Mouse (Mus musculus) heart, postnatal 36 days (tissue): ENCODE data around the gene Txnip. TPM values are rescaled to one million over a fixed set of nuclear protein-coding genes. Genes with fewer than 3 reads are reported as not detected.
A peak's percentile ranks its signal among the peaks of the same experiment; 100 is the strongest.

Experiments
- DNase-seq, 2 experiments: peaks; one replicate each; pipeline ENCODE4 v3.0.0; 2021 to 2022
- intact Hi-C: fragments of 180-260 bp; cut with DNase I; formaldehyde crosslinking; loops from one replicate; pipeline ENCODE4 v1.15.1; 2025
- total RNA-seq, 2 experiments: library from RNA; stranded (reverse); gene quantifications; 2 replicates each; pipeline ENCODE4 v1.2.3; 2021

Txnip gene
- total RNA-seq, 2 experiments from 2014 or later: 646 to 1,158 TPM

DNA sequence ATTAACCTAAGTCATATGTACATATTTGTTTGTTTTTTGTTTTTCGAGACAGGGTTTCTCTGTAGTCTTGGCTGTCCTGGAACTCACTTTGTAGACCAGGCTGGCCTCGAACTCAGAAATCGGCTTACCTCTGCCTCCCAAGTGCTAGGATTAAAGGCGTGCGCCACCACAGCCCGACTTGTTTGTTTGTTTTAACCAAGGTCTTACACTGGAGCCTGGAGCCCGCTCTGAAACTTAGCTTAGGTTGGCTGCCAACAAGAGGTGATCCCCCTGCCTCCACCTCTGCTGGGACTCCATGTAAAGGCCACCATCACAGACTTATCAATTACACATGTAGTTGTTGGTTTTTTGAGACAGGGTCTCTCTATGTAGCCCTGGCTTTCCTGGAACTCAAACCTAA lies 8.9 kb upstream of the Txnip start:
- intact Hi-C loops: no loop called here
- no peak for DNase-seq

GRCm38 (mm10) chr3:96549346-96549745 lies 8.4 kb upstream of the Txnip start:
- DNase-seq: no peak
- intact Hi-C loops: no loop called here

DNA sequence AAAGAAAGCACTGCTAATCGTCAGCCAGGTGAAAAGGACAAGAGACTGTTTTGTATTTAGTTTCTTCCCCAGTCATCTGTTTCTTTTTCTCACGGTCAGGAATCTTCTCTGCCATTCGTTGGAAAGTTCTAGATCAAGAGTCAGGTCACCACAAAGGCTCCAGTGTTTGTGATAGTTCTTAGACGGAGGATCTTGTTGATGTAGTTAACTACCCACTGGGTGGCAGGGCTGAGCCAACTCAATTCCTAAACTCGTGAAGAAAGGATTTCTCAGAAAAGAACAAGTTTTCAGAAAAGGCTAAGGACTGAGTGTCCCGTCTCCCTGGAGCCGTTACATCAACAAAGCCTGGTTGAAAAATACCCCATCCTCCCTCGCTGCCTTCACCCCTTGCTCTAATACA lies 6.6 kb upstream of the Txnip start:
- intact Hi-C loops: loop anchor here (1.0 kb wide), 1 partner anchor 29 kb away; no protein-coding TSS in a partner anchor
- DNase-seq: peak; percentile 69 to 70

DNA sequence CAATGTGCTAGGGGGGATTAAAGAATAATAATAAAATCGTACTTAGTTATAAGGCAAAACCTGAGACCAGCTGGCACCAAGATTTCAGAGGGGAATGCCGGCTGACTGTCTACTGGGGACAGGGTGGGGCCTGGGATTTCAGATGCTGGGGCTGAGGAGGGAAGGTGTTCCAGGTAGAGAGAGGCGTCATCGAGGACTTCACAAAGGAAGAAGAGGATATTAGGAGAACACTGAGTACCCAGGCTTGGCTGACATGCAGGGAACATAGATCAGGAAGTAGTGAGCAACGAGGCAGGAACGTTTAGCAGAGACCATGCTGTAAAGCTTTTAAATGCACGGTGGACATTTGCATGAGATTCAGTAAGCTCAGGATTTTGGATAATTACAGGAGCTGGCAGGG lies 5.9 kb upstream of the Txnip start:
- peak in 1 of 2 experiments; percentile 49 for DNase-seq
- intact Hi-C loops: loop anchor here (1.0 kb wide), 1 partner anchor 28 kb away; no protein-coding TSS in a partner anchor

DNA sequence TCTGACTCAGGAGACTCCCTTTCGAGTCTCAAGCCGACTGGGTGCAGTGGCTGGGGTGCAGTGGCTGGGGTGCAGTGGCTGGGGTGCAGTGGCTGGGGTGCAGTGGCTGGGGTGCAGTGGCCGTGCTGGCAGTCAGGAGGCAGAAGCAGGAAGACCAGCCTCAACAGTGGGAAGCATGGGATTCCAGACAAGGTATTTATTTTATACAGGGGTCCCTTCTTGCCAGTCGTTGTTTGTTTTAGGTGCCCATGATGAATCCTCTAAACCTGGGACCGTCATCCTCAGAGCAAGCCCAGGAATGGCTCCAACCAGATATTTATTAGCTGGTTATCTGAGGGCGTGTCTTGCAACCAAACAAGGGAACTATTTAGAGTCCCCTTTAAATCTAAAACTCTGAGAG lies 4.2 kb upstream of the Txnip start:
- peak; percentile 18 for DNase-seq
- intact Hi-C loops: no loop called here

- intact Hi-C loops: no loop called here
- peak in 1 of 2 experiments; percentile 16 for DNase-seq
Observed at GRCm38 (mm10) chr3:96554251-96554650, 3.5 kb upstream of the Txnip start.

- peak; percentile 83 to 90 for DNase-seq
- intact Hi-C loops: no loop called here
Observed at GRCm38 (mm10) chr3:96555041-96555596, 2.6 kb upstream of the Txnip start.

- intact Hi-C loops: no loop called here
- DNase-seq: peak in 1 of 2 experiments; percentile 44
Observed at GRCm38 (mm10) chr3:96555999-96556614, 1.6 kb upstream of the Txnip start.

GRCm38 (mm10) chr3:96556651-96557635 lies 814 bp upstream of the Txnip start:
- DNase-seq: peak; percentile 32 to 51
- intact Hi-C loops: loop anchor here (1.0 kb wide), 1 partner anchor 19 kb away; the partner anchor contains the start of gene Gm16253

DNA sequence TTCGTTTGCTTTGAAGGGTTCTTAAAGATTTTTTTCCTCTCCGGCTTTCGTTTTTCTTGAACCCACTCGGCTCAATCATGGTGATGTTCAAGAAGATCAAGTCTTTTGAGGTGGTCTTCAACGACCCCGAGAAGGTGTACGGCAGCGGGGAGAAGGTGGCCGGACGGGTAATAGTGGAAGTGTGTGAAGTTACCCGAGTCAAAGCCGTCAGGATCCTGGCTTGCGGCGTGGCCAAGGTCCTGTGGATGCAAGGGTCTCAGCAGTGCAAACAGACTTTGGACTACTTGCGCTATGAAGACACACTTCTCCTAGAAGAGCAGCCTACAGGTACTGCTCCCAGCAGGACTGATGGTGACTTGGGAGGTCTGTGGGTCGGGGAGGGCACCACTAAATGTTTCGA lies 402 bp downstream of the Txnip start:
- intact Hi-C loops: no loop called here
- DNase-seq: peak in 1 of 2 experiments; percentile 66

DNA sequence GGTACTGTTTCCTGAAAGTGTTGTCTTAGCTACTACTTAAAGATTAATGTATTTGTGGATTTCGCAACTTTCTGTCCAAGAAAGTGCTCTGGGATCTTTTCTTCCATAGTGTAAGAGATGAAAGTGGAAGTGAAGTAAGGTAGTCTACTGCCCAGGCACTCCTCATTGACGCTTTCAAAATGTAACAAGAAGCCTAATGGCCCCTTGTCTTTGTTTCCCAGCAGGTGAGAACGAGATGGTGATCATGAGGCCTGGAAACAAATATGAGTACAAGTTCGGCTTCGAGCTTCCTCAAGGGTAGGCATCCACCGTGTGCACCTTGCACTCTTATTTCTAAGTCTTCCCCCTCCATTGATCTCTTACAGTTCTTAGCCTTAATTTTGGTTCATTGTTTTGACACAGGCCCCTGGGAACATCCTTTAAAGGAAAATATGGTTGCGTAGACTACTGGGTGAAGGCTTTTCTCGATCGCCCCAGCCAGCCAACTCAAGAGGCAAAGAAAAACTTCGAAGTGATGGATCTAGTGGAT lies 975 bp downstream of the Txnip start:
- intact Hi-C loops: no loop called here
- DNase-seq: peak; percentile 32 to 46

GRCm38 (mm10) chr3:96559398-96559910 lies 1.7 kb downstream of the Txnip start:
- DNase-seq: peak in 1 of 2 experiments; percentile 61
- intact Hi-C loops: no loop called here

DNA sequence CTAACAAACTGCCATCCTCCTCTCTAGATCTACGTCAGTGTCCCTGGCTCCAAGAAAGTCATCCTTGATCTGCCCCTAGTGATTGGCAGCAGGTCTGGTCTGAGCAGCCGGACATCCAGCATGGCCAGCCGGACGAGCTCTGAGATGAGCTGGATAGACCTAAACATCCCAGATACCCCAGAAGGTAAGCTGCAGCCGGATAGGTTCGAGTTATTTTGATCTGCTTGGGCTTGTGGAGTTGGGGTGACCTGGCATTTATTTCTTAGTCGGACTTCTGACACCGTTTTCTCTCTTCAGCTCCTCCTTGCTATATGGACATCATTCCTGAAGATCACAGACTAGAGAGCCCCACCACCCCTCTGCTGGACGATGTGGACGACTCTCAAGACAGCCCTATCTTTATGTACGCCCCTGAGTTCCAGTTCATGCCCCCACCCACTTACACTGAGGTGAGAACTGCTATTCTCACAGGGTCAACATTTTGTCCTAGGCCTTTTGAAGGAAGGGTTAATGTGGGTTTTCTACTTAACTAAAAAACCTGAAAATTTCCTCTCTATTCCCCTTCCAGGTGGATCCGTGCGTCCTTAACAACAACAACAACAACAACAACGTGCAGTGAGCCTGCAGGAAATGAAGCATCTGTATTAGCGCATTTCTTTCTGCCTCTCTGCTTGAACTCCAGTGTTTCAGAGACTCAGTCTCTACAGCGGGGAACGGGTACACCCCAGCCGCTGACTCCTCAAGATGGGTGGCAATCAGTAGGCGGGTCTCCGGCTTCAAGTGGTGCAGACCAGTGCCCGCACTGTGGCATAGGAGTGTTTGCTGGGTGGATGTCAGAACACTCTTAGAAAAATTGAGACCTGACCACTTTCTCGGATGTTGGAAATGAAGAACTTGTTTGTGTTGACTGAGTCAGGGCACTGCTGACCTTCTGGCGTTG lies 2.4 kb downstream of the Txnip start:
- DNase-seq: peak; percentile 45 to 73
- intact Hi-C loops: no loop called here

DNA sequence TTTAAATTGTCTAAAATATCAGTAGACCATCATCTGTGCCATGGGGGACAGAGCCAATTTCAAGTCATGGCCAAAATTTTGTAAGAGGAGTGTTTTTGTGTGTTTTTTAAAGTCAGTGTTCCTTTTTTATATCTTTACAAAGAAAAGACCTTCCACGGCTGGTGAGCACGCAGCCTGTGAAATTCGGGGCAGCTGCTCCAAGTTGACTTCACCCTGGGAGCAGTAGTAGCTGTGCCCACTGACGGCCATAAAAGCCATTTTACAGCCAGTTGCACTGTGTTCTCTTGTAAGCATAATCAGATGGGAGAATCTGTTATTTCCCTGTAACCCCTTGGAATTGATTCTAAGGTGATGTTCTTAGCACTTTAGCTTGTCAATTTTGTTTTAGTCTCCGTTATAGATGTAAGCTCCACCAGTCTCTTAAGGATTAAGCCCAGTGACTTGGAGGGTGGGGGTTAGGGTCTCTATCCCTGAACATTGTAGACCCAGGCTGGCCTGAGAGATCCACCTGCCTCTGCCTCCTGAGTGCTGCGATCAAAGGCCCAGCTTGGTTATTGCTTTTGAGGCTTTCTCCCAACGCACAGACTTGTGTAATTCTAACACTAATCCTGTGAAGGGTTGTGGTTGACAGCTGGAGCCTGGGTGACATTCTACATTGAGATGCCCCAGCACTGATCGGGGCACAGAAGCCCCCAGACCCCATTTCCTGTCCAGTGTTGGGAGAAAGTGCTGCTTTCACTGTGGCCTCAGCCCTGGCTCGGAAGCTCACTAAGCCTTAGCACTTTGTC lies 3.3 kb downstream of the Txnip start:
- DNase-seq: peak; percentile 41 to 69
- intact Hi-C loops: no loop called here

DNA sequence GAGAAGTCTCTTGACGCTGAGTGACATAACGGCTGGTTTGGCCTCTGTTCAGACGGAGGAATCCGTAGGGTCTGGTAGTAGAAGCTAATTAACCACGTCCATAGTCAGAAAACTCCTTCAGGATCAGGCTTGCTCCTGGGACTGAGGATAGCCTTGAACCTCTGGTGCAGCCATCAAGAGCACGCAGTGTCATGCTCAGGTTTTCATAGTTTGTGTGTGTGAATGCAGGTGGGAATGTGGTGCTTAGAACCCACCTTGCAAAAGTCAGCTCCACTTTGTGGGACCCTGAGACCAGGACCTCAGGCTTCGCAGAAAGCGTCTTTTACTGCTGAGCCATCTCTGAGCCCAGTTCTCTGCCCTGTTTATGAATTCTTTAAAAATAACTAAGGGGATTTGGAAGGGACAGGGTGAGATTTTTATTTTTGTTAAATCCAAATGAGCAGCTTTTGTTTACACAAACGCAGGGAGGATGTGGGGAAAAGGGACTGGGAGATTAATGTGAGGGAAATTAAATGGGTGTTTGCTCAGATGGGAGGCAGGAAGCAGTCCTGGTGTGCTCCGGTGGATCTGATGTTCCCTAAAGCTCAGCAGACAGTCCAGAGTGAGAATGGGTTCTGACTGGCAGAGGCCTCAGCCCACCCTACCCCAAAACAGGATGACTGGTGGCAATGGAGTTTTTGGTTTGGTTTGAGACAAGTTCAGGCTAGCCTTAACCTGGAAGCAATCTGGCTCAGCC lies 4.4 kb downstream of the Txnip start:
- intact Hi-C loops: no loop called here
- DNase-seq: peak; percentile 44 to 73

GRCm38 (mm10) chr3:96563267-96563666 lies 5.5 kb downstream of the Txnip start:
- peak; percentile 14 to 39 for DNase-seq
- intact Hi-C loops: no loop called here

GRCm38 (mm10) chr3:96563911-96564632 lies 6.3 kb downstream of the Txnip start:
- intact Hi-C loops: loop anchor here (1.0 kb wide), 1 partner anchor 12 kb away; the partner anchor contains the start of gene Gm16253
- DNase-seq: peak; percentile 51 to 68
